Mouse (Mus musculus): ENCODE data around the gene Stk33. TPM values are rescaled to one million over a fixed set of nuclear protein-coding genes. Genes with fewer than 3 reads are reported as not detected.

Gene Stk33
- total and polyA plus RNA-seq, 3 experiments: not detected

- Histone ChIP-seq H3K9me3 (replicated peaks) (no peaks in the 10 kb centered on the region), H3K4me1 (ENCODE audit: insufficient read depth, low read depth, low read length) (no peaks in the 10 kb centered on the region), H3K4me3 (ENCODE audit: low read depth, low read length) (no peak overlapping the region), H3K27me3 (ENCODE audit: insufficient read depth, low read length) (peaks cover 16% of the 10 kb centered on the region), H3K36me3 (replicated peaks) (no peaks in the 10 kb centered on the region)
- ATAC-seq (ENCODE audit: extremely low read depth, insufficient number of reproducible peaks, low FRiP score, poor library complexity, severe bottlenecking) (no peak), DNase-seq (ENCODE audit: low spot score) (no peak)
- TF ChIP-seq POLR2AphosphoS5 (IDR thresholded peaks at IDR 0.05; ENCODE audit: insufficient replicate concordance, low read depth, low read length): no peak
- TF ChIP-seq TAL1 (conservative IDR thresholded peaks at IDR 0.05; ENCODE audit: low read depth, low read length): no peak
- TF ChIP-seq CTCF (IDR thresholded peaks at IDR 0.05; ENCODE audit: low read depth, low read length): no peak
- no peak for TF ChIP-seq GATA2 (IDR thresholded peaks at IDR 0.05; ENCODE audit: borderline replicate concordance, low read depth, low read length)
- TF ChIP-seq GATA1 (IDR thresholded peaks at IDR 0.05; ENCODE audit: borderline replicate concordance, low read length): no peak
These were observed 143.5 kb downstream of the Stk33 start for GRCm38 (mm10) chr7:109295351-109295750.

GRCm38 (mm10) chr7:109290501-109290900, 148.4 kb downstream of the Stk33 start:
- no peak overlapping the region for H3K4me3 ChIP-seq (ENCODE audit: low read depth, low read length)
- H3K27me3 ChIP-seq (ENCODE audit: insufficient read depth, low read length): peaks cover 8% of the 10 kb centered on the region
- H3K36me3 ChIP-seq (replicated peaks): no peaks in the 10 kb centered on the region
- ATAC-seq (ENCODE audit: extremely low read depth, insufficient number of reproducible peaks, low FRiP score, poor library complexity, severe bottlenecking): no peak
- no peaks in the 10 kb centered on the region for H3K9me3 ChIP-seq (replicated peaks)
- no peak for DNase-seq (ENCODE audit: low spot score)
- TF ChIP-seq GATA2 (IDR thresholded peaks at IDR 0.05; ENCODE audit: borderline replicate concordance, low read depth, low read length) (no peak), CTCF (IDR thresholded peaks at IDR 0.05; ENCODE audit: low read depth, low read length) (no peak), GATA1 (IDR thresholded peaks at IDR 0.05; ENCODE audit: borderline replicate concordance, low read length) (no peak), TAL1 (conservative IDR thresholded peaks at IDR 0.05; ENCODE audit: low read depth, low read length) (no peak), POLR2AphosphoS5 (IDR thresholded peaks at IDR 0.05; ENCODE audit: insufficient replicate concordance, low read depth, low read length) (no peak)
- H3K4me1 ChIP-seq (ENCODE audit: insufficient read depth, low read depth, low read length): no peaks in the 10 kb centered on the region

GRCm38 (mm10) chr7:109289106-109289505, 149.8 kb downstream of the Stk33 start:
- Histone ChIP-seq H3K9me3 (replicated peaks) (no peaks in the 10 kb centered on the region), H3K36me3 (replicated peaks) (no peaks in the 10 kb centered on the region), H3K4me3 (ENCODE audit: low read depth, low read length) (no peak overlapping the region), H3K27me3 (ENCODE audit: insufficient read depth, low read length) (peaks cover 3% of the 10 kb centered on the region; the same call in 1 of the 2 replicates), H3K4me1 (ENCODE audit: insufficient read depth, low read depth, low read length) (no peaks in the 10 kb centered on the region)
- DNase-seq (ENCODE audit: low spot score): no peak
- ATAC-seq (ENCODE audit: extremely low read depth, insufficient number of reproducible peaks, low FRiP score, poor library complexity, severe bottlenecking): no peak
- TF ChIP-seq TAL1 (conservative IDR thresholded peaks at IDR 0.05; ENCODE audit: low read depth, low read length) (no peak), CTCF (IDR thresholded peaks at IDR 0.05; ENCODE audit: low read depth, low read length) (no peak), GATA2 (IDR thresholded peaks at IDR 0.05; ENCODE audit: borderline replicate concordance, low read depth, low read length) (no peak), POLR2AphosphoS5 (IDR thresholded peaks at IDR 0.05; ENCODE audit: insufficient replicate concordance, low read depth, low read length) (no peak), GATA1 (IDR thresholded peaks at IDR 0.05; ENCODE audit: borderline replicate concordance, low read length) (no peak)

- H3K4me3 ChIP-seq (ENCODE audit: low read depth, low read length): no peak overlapping the region
- H3K4me1 ChIP-seq (ENCODE audit: insufficient read depth, low read depth, low read length): no peaks in the 10 kb centered on the region
- H3K9me3 ChIP-seq (replicated peaks): no peaks in the 10 kb centered on the region
- no peak for TF ChIP-seq POLR2AphosphoS5 (IDR thresholded peaks at IDR 0.05; ENCODE audit: insufficient replicate concordance, low read depth, low read length)
- no peak for TF ChIP-seq CTCF (IDR thresholded peaks at IDR 0.05; ENCODE audit: low read depth, low read length)
- TF ChIP-seq TAL1 (conservative IDR thresholded peaks at IDR 0.05; ENCODE audit: low read depth, low read length): no peak
- no peak for TF ChIP-seq GATA1 (IDR thresholded peaks at IDR 0.05; ENCODE audit: borderline replicate concordance, low read length)
- TF ChIP-seq GATA2 (IDR thresholded peaks at IDR 0.05; ENCODE audit: borderline replicate concordance, low read depth, low read length): no peak
- DNase-seq (ENCODE audit: low spot score) (no peak), ATAC-seq (ENCODE audit: extremely low read depth, insufficient number of reproducible peaks, low FRiP score, poor library complexity, severe bottlenecking) (no peak)
- H3K27me3 ChIP-seq (ENCODE audit: insufficient read depth, low read length): peaks cover 9% of the 10 kb centered on the region
- H3K36me3 ChIP-seq (replicated peaks): no peaks in the 10 kb centered on the region
These were observed 156.8 kb downstream of the Stk33 start for GRCm38 (mm10) chr7:109282106-109282505.

- Histone ChIP-seq H3K9me3 (replicated peaks) (no peaks in the 10 kb centered on the region), H3K36me3 (replicated peaks) (no peaks in the 10 kb centered on the region), H3K27me3 (ENCODE audit: insufficient read depth, low read length) (peaks cover 13% of the 10 kb centered on the region), H3K4me1 (ENCODE audit: insufficient read depth, low read depth, low read length) (no peaks in the 10 kb centered on the region), H3K4me3 (ENCODE audit: low read depth, low read length) (no peak overlapping the region)
- ATAC-seq (ENCODE audit: extremely low read depth, insufficient number of reproducible peaks, low FRiP score, poor library complexity, severe bottlenecking) (no peak), DNase-seq (ENCODE audit: low spot score) (no peak)
- no peak for TF ChIP-seq GATA1 (IDR thresholded peaks at IDR 0.05; ENCODE audit: borderline replicate concordance, low read length)
- TF ChIP-seq TAL1 (conservative IDR thresholded peaks at IDR 0.05; ENCODE audit: low read depth, low read length): no peak
- TF ChIP-seq CTCF (IDR thresholded peaks at IDR 0.05; ENCODE audit: low read depth, low read length): no peak
- no peak for TF ChIP-seq POLR2AphosphoS5 (IDR thresholded peaks at IDR 0.05; ENCODE audit: insufficient replicate concordance, low read depth, low read length)
- no peak for TF ChIP-seq GATA2 (IDR thresholded peaks at IDR 0.05; ENCODE audit: borderline replicate concordance, low read depth, low read length)
These were observed 162.3 kb downstream of the Stk33 start for GRCm38 (mm10) chr7:109276622-109277021.

- H3K27me3 ChIP-seq (ENCODE audit: insufficient read depth, low read length): peaks cover 13% of the 10 kb centered on the region
These were observed 163.0 kb downstream of the Stk33 start for GRCm38 (mm10) chr7:109275901-109276300.

More at GRCm38 (mm10) chr7:109275901-109276300, 163.0 kb downstream of the Stk33 start:
- DNase-seq (ENCODE audit: low spot score) (no peak), ATAC-seq (ENCODE audit: extremely low read depth, insufficient number of reproducible peaks, low FRiP score, poor library complexity, severe bottlenecking) (no peak)
- H3K36me3 ChIP-seq (replicated peaks): no peaks in the 10 kb centered on the region
- H3K9me3 ChIP-seq (replicated peaks): no peaks in the 10 kb centered on the region
- no peaks in the 10 kb centered on the region for H3K4me1 ChIP-seq (ENCODE audit: insufficient read depth, low read depth, low read length)
- H3K4me3 ChIP-seq (ENCODE audit: low read depth, low read length): no peak overlapping the region
- TF ChIP-seq TAL1 (conservative IDR thresholded peaks at IDR 0.05; ENCODE audit: low read depth, low read length) (no peak), GATA2 (IDR thresholded peaks at IDR 0.05; ENCODE audit: borderline replicate concordance, low read depth, low read length) (no peak), GATA1 (IDR thresholded peaks at IDR 0.05; ENCODE audit: borderline replicate concordance, low read length) (no peak), CTCF (IDR thresholded peaks at IDR 0.05; ENCODE audit: low read depth, low read length) (no peak), POLR2AphosphoS5 (IDR thresholded peaks at IDR 0.05; ENCODE audit: insufficient replicate concordance, low read depth, low read length) (no peak)
